Mouse (Mus musculus) midbrain, embryonic 16.5 days (tissue): Measurements from ENCODE around the gene Zpr1. TPM values are rescaled to one million over a fixed set of nuclear protein-coding genes. Genes with fewer than 3 reads are reported as not detected.

Experiments used
- ATAC-seq: fragments of 200-750 bp; cut with Nextera tagmentation; 2 replicates; pipeline ENCODE4 v1.8.0; 2017; ENCODE audit warnings: moderate TSS enrichment
- H3K27ac ChIP-seq: fragments of 300-500 bp; sonication (generic); 2 replicates; pipeline ENCODE4 v1.5.1; 2014; ENCODE audit warnings: mild to moderate bottlenecking, low read length, mixed read lengths
- H3K27me3 ChIP-seq: fragments of 300-500 bp; sonication (generic); 2 replicates; pipeline ENCODE4 v1.6.1; 2014; ENCODE audit warnings: low read depth, low read length, mixed read lengths; ENCODE audit not compliant: control insufficient read depth, insufficient read depth
- H3K36me3 ChIP-seq: fragments of 300-500 bp; sonication (generic); 2 replicates; pipeline ENCODE4 v1.6.1; 2014; ENCODE audit warnings: mild to moderate bottlenecking, low read length, moderate library complexity, mixed read lengths; ENCODE audit not compliant: control insufficient read depth, insufficient read depth
- H3K4me1 ChIP-seq: fragments of 300-500 bp; sonication (generic); 2 replicates; pipeline ENCODE4 v1.6.1; 2014; ENCODE audit warnings: mild to moderate bottlenecking, low read length, mixed read lengths; ENCODE audit not compliant: control insufficient read depth, insufficient read depth
- H3K4me2 ChIP-seq: fragments of 300-500 bp; sonication (generic); 2 replicates; pipeline ENCODE4 v1.6.1; 2014; ENCODE audit warnings: mild to moderate bottlenecking, low read length, mixed read lengths
- H3K4me3 ChIP-seq: fragments of 300-500 bp; sonication (generic); 2 replicates; pipeline ENCODE4 v1.5.1; 2014; ENCODE audit warnings: low read depth, mild to moderate bottlenecking, low read length, moderate library complexity, mixed read lengths
- H3K9ac ChIP-seq: fragments of 300-500 bp; sonication (generic); 2 replicates; pipeline ENCODE4 v1.6.1; 2014; ENCODE audit warnings: low read depth, low read length, mixed read lengths
- H3K9me3 ChIP-seq: fragments of 300-500 bp; sonication (generic); replicated peaks from 2 replicates; pipeline ENCODE4 v1.6.1; 2014; ENCODE audit warnings: mild to moderate bottlenecking, low read length, mixed read lengths; ENCODE audit not compliant: control insufficient read depth, poor library complexity, severe bottlenecking
- WGBS: fragments of 180-500 bp; shearing (Covaris S2); extraction: QIAGEN DNeasy Blood & Tissue Kit; methylation state at CpG from one replicate; pipeline ENCODE4 v1.1.7; 2014; 5-methylcytosine and 5-hydroxymethylcytosine counted together
- polyA plus RNA-seq: library from polyadenylated mRNA; unstranded; fragments of >200 nt; fragmentation: Nextera tagmentation; extraction: Ambion mirVana; gene quantifications from 2 replicates; pipeline ENCODE4 v1.2.1, GENCODE M21; 2015

Gene Zpr1
- polyA plus RNA-seq, 1 experiment from 2014 or later, result 63.4 TPM

- peaks cover 32% of the 10 kb centered on the region for H3K36me3 ChIP-seq
- 94% methylated on average over 9 of the region's 9 CpGs for WGBS
- H3K27me3 ChIP-seq, result peaks cover 10% of the 10 kb centered on the region
- H3K4me2 ChIP-seq, result no peak overlapping the region
- no peak overlapping the region for H3K4me3 ChIP-seq
- peaks cover 6% of the 10 kb centered on the region for H3K4me1 ChIP-seq
- H3K27ac ChIP-seq, result no peak overlapping the region
- no peaks in the 10 kb centered on the region for H3K9me3 ChIP-seq
- ATAC-seq, result no peak
- no peak overlapping the region for H3K9ac ChIP-seq
Measured at GRCm38 (mm10) chr9:46274494-46274893, 1.6 kb downstream of the Zpr1 start.

- Histone ChIP-seq H3K9ac (peak within 1 kb of the TSS; percentile 89), H3K36me3 (peaks cover 38% of the 10 kb centered on the region), H3K4me3 (peak within 1 kb of the TSS; percentile 91), H3K27me3 (no peaks in the 10 kb centered on the region), H3K27ac (peak within 1 kb of the TSS; percentile 81), H3K4me1 (peaks cover 8% of the 10 kb centered on the region), H3K9me3 (no peaks in the 10 kb centered on the region), H3K4me2 (peak within 1 kb of the TSS; percentile 84)
- ATAC-seq, result peak; percentile 90
- under 1% methylated on average over 55 of the region's 55 CpGs for WGBS
Measured at GRCm38 (mm10) chr9:46282631-46283436, 10.0 kb downstream of the Zpr1 start, which contains the start of gene Bud13. Gene Bud13, plus strand, starts transcription at chr9:46283008.

DNA sequence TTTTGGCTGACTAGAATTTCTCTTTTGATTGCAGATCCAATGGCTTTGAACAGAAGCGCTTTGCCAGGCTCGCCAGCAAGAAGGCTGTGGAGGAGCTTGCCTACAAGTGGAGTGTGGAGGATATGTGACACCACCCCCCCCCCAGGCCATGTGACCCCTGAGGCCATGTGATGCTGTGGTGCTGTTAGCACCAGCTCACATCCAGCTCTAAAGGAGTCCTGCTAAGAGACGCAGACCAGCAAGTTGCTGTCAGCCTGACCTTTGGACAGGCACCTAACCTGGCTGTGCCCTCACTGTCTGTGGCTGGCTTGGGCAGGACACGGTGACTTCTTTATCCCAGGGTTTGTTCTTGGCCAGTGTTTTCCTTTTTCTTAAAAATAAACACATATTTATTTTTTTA is 25.5 kb downstream of the Zpr1 start:
- no peaks in the 10 kb centered on the region for H3K4me1 ChIP-seq
- H3K4me3 ChIP-seq, result no peak overlapping the region
- H3K9me3 ChIP-seq, result no peaks in the 10 kb centered on the region
- peaks cover 25% of the 10 kb centered on the region for H3K36me3 ChIP-seq
- no peak overlapping the region for H3K4me2 ChIP-seq
- 97% methylated on average over 4 of the region's 4 CpGs for WGBS
- H3K27ac ChIP-seq, result no peak overlapping the region
- no peaks in the 10 kb centered on the region for H3K27me3 ChIP-seq
- no peak overlapping the region for H3K9ac ChIP-seq
- no peak for ATAC-seq

DNA sequence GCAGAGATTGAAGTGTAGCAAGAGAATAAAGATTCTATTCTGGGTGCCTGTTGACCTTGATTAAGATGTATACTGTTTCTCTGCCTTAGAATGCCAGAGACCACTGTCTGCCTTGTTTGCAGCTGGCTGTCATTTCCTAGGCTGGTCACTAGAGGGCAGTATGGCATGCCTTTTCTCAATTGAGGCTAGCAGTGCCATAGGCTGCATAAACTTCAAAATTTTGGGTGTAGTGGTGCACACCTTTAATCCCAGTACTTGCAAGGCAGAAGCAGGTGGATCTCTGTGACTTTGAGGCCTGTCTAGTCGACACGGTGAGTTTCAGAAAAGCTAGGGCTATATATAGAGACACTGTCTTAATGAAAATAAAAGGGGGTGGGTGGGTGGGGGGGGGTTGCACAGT is 29.3 kb downstream of the Zpr1 start:
- H3K27me3 ChIP-seq, result no peaks in the 10 kb centered on the region
- H3K27ac ChIP-seq, result no peak overlapping the region
- H3K4me2 ChIP-seq, result no peak overlapping the region
- peaks cover 17% of the 10 kb centered on the region for H3K36me3 ChIP-seq
- ATAC-seq, result no peak
- no peak overlapping the region for H3K4me3 ChIP-seq
- H3K9ac ChIP-seq, result no peak overlapping the region
- WGBS, result 0% methylated on average over 2 of the region's 2 CpGs
- no peaks in the 10 kb centered on the region for H3K9me3 ChIP-seq
- no peaks in the 10 kb centered on the region for H3K4me1 ChIP-seq

DNA sequence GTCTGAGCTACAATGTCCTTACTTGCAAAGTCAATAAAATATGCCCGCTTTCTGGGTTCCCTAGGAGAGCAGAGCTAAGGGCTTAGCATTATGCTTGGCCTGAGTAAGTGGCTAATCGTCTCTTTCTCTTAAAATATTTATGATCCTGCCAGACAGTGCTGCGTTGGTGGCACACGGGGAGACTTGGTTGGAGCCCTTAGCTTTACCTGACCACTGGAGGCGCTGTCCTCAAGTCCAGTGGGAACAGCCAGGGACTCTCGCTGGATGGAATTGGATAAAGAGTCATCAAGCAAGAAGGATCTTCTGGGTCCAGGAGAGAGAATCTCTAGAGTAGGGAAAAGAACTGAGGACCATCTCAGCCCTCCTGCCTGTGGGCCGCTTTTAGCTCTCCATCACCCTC is 36.3 kb downstream of the Zpr1 start:
- ATAC-seq, result no peak
- 9% methylated on average over 7 of the region's 7 CpGs for WGBS

DNA sequence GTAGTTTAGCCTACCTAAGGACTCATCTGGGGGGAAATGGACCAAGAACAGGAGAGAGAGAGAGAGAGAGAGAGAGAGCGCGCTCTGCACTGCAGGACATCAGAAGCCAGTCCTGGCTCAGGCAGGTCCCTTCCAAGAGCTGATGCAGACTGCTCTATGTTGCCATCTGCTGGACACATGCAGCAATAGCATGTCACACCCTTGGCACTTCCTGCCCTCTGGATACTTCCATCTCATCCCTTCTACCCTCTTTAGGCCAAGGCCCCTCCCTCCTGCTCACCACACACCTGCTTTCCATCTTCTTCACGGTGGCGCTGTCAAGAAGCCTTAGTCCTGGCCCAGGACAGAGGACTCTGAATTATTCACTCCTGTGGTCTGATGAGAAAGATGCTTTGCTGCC is 41.6 kb downstream of the Zpr1 start:
- Histone ChIP-seq H3K9ac (no peak overlapping the region), H3K4me2 (no peak overlapping the region), H3K27me3 (no peaks in the 10 kb centered on the region), H3K27ac (no peak overlapping the region), H3K36me3 (no peaks in the 10 kb centered on the region), H3K4me3 (no peak overlapping the region), H3K4me1 (peaks cover 16% of the 10 kb centered on the region), H3K9me3 (no peaks in the 10 kb centered on the region)
- 1% methylated on average over 4 of the region's 4 CpGs for WGBS
- ATAC-seq, result 0 out of 2 replicates have a peak, but pooled peaks have one; percentile 27

More for the DNA sequence above, 36.3 kb downstream of the Zpr1 start:
- no peak overlapping the region for H3K27ac ChIP-seq
- H3K9me3 ChIP-seq, result no peaks in the 10 kb centered on the region
- no peaks in the 10 kb centered on the region for H3K4me1 ChIP-seq
- no peak overlapping the region for H3K4me2 ChIP-seq
- H3K4me3 ChIP-seq, result no peak overlapping the region
- no peak overlapping the region for H3K9ac ChIP-seq
- H3K36me3 ChIP-seq, result no peaks in the 10 kb centered on the region
- H3K27me3 ChIP-seq, result no peaks in the 10 kb centered on the region

GRCm38 (mm10) chr9:46314921-46315320 is 42.1 kb downstream of the Zpr1 start:
- H3K36me3 ChIP-seq, result no peaks in the 10 kb centered on the region
- peak; percentile 34; the same call in 1 of the 2 replicates for ATAC-seq
- no peaks in the 10 kb centered on the region for H3K27me3 ChIP-seq
- H3K4me1 ChIP-seq, result peaks cover 16% of the 10 kb centered on the region
- WGBS, result 50% methylated on average over 2 of the region's 2 CpGs
- H3K4me2 ChIP-seq, result no peak overlapping the region
- H3K4me3 ChIP-seq, result no peak overlapping the region
- no peak overlapping the region for H3K9ac ChIP-seq
- H3K9me3 ChIP-seq, result no peaks in the 10 kb centered on the region
- no peak overlapping the region for H3K27ac ChIP-seq

DNA sequence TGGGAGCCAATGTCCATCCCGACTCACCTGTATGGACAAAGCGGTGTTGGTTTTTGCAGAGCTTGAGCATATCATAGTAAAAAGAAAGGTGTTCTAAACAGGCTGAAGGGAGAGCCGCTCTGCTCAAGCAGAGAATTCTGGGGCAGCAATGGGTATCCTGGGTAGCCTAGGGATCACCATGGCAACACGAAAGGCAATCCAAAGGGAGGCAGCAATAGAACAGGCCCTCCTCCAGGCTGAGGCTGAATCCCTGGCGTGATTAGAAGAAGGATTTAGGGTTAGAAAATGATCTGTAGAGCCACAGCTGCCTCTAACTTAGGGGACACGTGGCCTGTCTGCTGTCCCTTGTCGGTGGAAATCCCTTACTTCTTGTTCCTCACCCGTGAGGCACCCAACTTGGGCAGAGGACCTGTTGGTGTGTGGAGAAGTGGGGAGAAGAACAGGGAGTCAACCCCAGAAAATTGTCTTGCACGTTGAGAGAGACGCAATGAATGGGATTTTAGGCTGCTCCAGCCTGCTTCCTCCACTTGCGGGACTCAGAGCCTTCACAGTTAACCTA is 43.0 kb downstream of the Zpr1 start:
- Histone ChIP-seq H3K9me3 (no peaks in the 10 kb centered on the region), H3K27ac (peak overlapping the region; percentile 44), H3K4me1 (peaks cover 16% of the 10 kb centered on the region), H3K27me3 (no peaks in the 10 kb centered on the region), H3K9ac (no peak overlapping the region), H3K4me2 (peak overlapping the region; percentile 4; the same call in 1 of the 2 replicates), H3K36me3 (no peaks in the 10 kb centered on the region), H3K4me3 (no peak overlapping the region)
- ATAC-seq, result peak; percentile 83; the same call in 1 of the 2 replicates
- WGBS, result 17% methylated on average over 11 of the region's 11 CpGs

DNA sequence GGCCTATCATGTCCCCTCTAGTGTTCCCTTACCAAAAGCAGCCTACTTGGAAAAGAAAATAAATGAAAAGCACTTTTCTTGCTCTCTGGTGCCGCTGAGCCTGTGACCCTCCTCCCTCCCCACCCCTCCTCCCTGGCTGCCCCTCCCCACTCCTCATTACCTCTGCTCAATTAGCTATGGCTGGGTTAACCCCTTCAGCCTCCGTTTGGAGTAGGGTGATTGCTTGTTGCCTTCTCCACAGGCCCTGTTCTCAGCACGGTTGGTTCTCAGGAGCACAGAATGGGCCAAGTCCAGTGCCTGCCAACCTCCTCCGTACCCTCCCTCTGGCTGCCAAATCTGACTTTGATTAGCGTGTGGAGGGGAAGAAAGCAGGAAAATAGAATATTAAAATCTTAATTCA is 43.5 kb downstream of the Zpr1 start:
- H3K27ac ChIP-seq, result peak overlapping the region; percentile 44
- no peak overlapping the region for H3K4me3 ChIP-seq
- ATAC-seq, result no peak
- no peaks in the 10 kb centered on the region for H3K27me3 ChIP-seq
- no peaks in the 10 kb centered on the region for H3K36me3 ChIP-seq
- 7% methylated on average over 5 of the region's 5 CpGs for WGBS
- no peak overlapping the region for H3K9ac ChIP-seq
- no peak overlapping the region for H3K4me2 ChIP-seq
- no peaks in the 10 kb centered on the region for H3K9me3 ChIP-seq
- peaks cover 16% of the 10 kb centered on the region for H3K4me1 ChIP-seq
